Mouse (Mus musculus) hindbrain, embryonic 15.5 days (tissue): ENCODE measurements around the gene Slc25a11. TPM values are rescaled to one million over a fixed set of nuclear protein-coding genes. Genes with fewer than 3 reads are reported as not detected.

Experiments
- ATAC-seq: fragments of 200-750 bp; cut with Nextera tagmentation; 2 replicates; pipeline ENCODE4 v1.8.0; 2017; ENCODE audit warnings: low read depth, moderate number of reproducible peaks, moderate TSS enrichment; ENCODE audit not compliant: low FRiP score
- H3K27ac ChIP-seq: fragments of 300-500 bp; sonication (generic); replicated peaks from 2 replicates; pipeline ENCODE4 v1.5.1; 2015; ENCODE audit warnings: mild to moderate bottlenecking, inconsistent platforms
- H3K27me3 ChIP-seq: fragments of 300-500 bp; sonication (generic); 2 replicates; pipeline ENCODE4 v1.6.1; 2015; ENCODE audit warnings: control low read depth, inconsistent platforms
- H3K36me3 ChIP-seq: fragments of 300-500 bp; sonication (generic); 2 replicates; pipeline ENCODE4 v1.6.1; 2015; ENCODE audit warnings: control low read depth, inconsistent platforms
- H3K4me1 ChIP-seq: fragments of 300-500 bp; sonication (generic); replicated peaks from 2 replicates; pipeline ENCODE4 v1.6.1; 2015; ENCODE audit warnings: control low read depth, inconsistent platforms
- H3K4me2 ChIP-seq: fragments of 300-500 bp; sonication (generic); 2 replicates; pipeline ENCODE4 v1.6.1; 2015; ENCODE audit warnings: moderate library complexity, mild to moderate bottlenecking, inconsistent platforms
- H3K4me3 ChIP-seq: fragments of 300-500 bp; sonication (generic); 2 replicates; pipeline ENCODE4 v1.5.1; 2015; ENCODE audit warnings: mild to moderate bottlenecking, inconsistent platforms
- H3K9ac ChIP-seq: fragments of 300-500 bp; sonication (generic); 2 replicates; pipeline ENCODE4 v1.6.1; 2015; ENCODE audit warnings: inconsistent platforms
- H3K9me3 ChIP-seq: fragments of 300-500 bp; sonication (generic); 2 replicates; pipeline ENCODE4 v1.6.1; 2016; ENCODE audit warnings: control low read depth, inconsistent platforms
- WGBS: fragments of 180-500 bp; shearing (Covaris S2); methylation state at CpG from one replicate; pipeline ENCODE4 v1.1.7; 2015; 5-methylcytosine and 5-hydroxymethylcytosine counted together
- polyA plus RNA-seq: library from polyadenylated mRNA; unstranded; fragments of >200 nt; fragmentation: Nextera tagmentation; extraction: Ambion mirVana; gene quantifications from 2 replicates; pipeline ENCODE4 v1.2.1, GENCODE M21; 2015

Gene Slc25a11
- polyA plus RNA-seq, 1 experiment from 2014 or later = 176 TPM

GRCm38 (mm10) chr11:70626877-70627276 is 20.4 kb downstream of the Slc25a11 start:
- 87% methylated on average over 4 of the region's 4 CpGs for WGBS
- no peaks in the 10 kb centered on the region for H3K9me3 ChIP-seq
- no peaks in the 10 kb centered on the region for H3K36me3 ChIP-seq
- no peaks in the 10 kb centered on the region for H3K4me1 ChIP-seq
- ATAC-seq = no peak
- H3K9ac ChIP-seq = no peak overlapping the region
- no peak overlapping the region for H3K4me3 ChIP-seq
- H3K4me2 ChIP-seq = no peak overlapping the region
- no peaks in the 10 kb centered on the region for H3K27me3 ChIP-seq
- no peak overlapping the region for H3K27ac ChIP-seq

- Histone ChIP-seq H3K9me3 (no peaks in the 10 kb centered on the region), H3K9ac (no peak overlapping the region), H3K4me2 (no peak overlapping the region), H3K36me3 (no peaks in the 10 kb centered on the region), H3K4me1 (no peaks in the 10 kb centered on the region), H3K4me3 (no peak overlapping the region), H3K27ac (no peak overlapping the region), H3K27me3 (no peaks in the 10 kb centered on the region)
- ATAC-seq = no peak
- WGBS = 48% methylated on average over 4 of the region's 4 CpGs
These were observed 21.8 kb downstream of the Slc25a11 start for GRCm38 (mm10) chr11:70625473-70625872.

- 85% methylated on average over 10 of the region's 10 CpGs for WGBS
- H3K9me3 ChIP-seq = no peaks in the 10 kb centered on the region
- no peaks in the 10 kb centered on the region for H3K4me1 ChIP-seq
- no peak overlapping the region for H3K27ac ChIP-seq
- H3K36me3 ChIP-seq = no peaks in the 10 kb centered on the region
- H3K4me3 ChIP-seq = no peak overlapping the region
- no peak overlapping the region for H3K9ac ChIP-seq
- ATAC-seq = no peak
- H3K27me3 ChIP-seq = no peaks in the 10 kb centered on the region
- H3K4me2 ChIP-seq = no peak overlapping the region
These were observed 24.1 kb downstream of the Slc25a11 start for GRCm38 (mm10) chr11:70623053-70623742.

GRCm38 (mm10) chr11:70621972-70622814 is 25.1 kb downstream of the Slc25a11 start:
- Histone ChIP-seq H3K36me3 (no peaks in the 10 kb centered on the region), H3K4me2 (no peak overlapping the region), H3K9ac (no peak overlapping the region), H3K9me3 (no peaks in the 10 kb centered on the region), H3K27ac (no peak overlapping the region), H3K4me3 (no peak overlapping the region), H3K4me1 (no peaks in the 10 kb centered on the region), H3K27me3 (no peaks in the 10 kb centered on the region)
- 44% methylated on average over 7 of the region's 7 CpGs for WGBS
- ATAC-seq = no peak

GRCm38 (mm10) chr11:70619101-70619500 is 28.2 kb downstream of the Slc25a11 start, which contains the start of gene Chrne:
TSS of gene Chrne (minus strand) at chr11:70619216.
- Histone ChIP-seq H3K27me3 (no peaks in the 10 kb centered on the region), H3K4me3 (no peak within 1 kb of the TSS), H3K27ac (no peak within 1 kb of the TSS), H3K36me3 (no peaks in the 10 kb centered on the region), H3K9me3 (no peaks in the 10 kb centered on the region), H3K9ac (no peak within 1 kb of the TSS), H3K4me1 (peaks cover 11% of the 10 kb centered on the region; the same call in 1 of the 2 replicates), H3K4me2 (no peak within 1 kb of the TSS)
- ATAC-seq = no peak
- 68% methylated on average over 1 of the region's 1 CpGs for WGBS

- Histone ChIP-seq H3K9ac (peak within 1 kb of the TSS; percentile 7; the same call in 1 of the 2 replicates), H3K27ac (no peak within 1 kb of the TSS), H3K4me3 (peak within 1 kb of the TSS; percentile 21), H3K36me3 (peaks cover 24% of the 10 kb centered on the region), H3K9me3 (no peaks in the 10 kb centered on the region), H3K4me2 (peak within 1 kb of the TSS; percentile 52), H3K4me1 (peaks cover 11% of the 10 kb centered on the region; the same call in 1 of the 2 replicates), H3K27me3 (no peaks in the 10 kb centered on the region)
- whole genome bisulfite sequencing = 18% methylated on average over 21 of the region's 21 CpGs
- no peak for ATAC-seq
These were observed 31.7 kb downstream of the Slc25a11 start, which contains the start of gene 4930544D05Rik for GRCm38 (mm10) chr11:70615516-70616093. TSS of gene 4930544D05Rik (plus strand) at chr11:70615848.

- Histone ChIP-seq H3K9me3 (no peaks in the 10 kb centered on the region), H3K27ac (no peak overlapping the region), H3K4me1 (peaks cover 11% of the 10 kb centered on the region; the same call in 1 of the 2 replicates), H3K4me3 (peak overlapping the region; percentile 21), H3K9ac (peak overlapping the region; percentile 7; the same call in 1 of the 2 replicates), H3K27me3 (no peaks in the 10 kb centered on the region), H3K4me2 (peak overlapping the region; percentile 52), H3K36me3 (peaks cover 28% of the 10 kb centered on the region)
- WGBS = 3% methylated on average over 17 of the region's 17 CpGs
- ATAC-seq = no peak
These were observed 32.2 kb downstream of the Slc25a11 start for GRCm38 (mm10) chr11:70615074-70615473.

- no peak overlapping the region for H3K27ac ChIP-seq
- no peak overlapping the region for H3K4me3 ChIP-seq
- no peak overlapping the region for H3K9ac ChIP-seq
- ATAC-seq = no peak
- H3K36me3 ChIP-seq = peaks cover 51% of the 10 kb centered on the region
- 78% methylated on average over 7 of the region's 7 CpGs for WGBS
- H3K27me3 ChIP-seq = no peaks in the 10 kb centered on the region
- H3K4me1 ChIP-seq = peaks cover 11% of the 10 kb centered on the region; the same call in 1 of the 2 replicates
- no peak overlapping the region for H3K4me2 ChIP-seq
- H3K9me3 ChIP-seq = no peaks in the 10 kb centered on the region
These were observed 34.8 kb downstream of the Slc25a11 start for GRCm38 (mm10) chr11:70612505-70612904.

GRCm38 (mm10) chr11:70610752-70611151 is 36.5 kb downstream of the Slc25a11 start:
- 87% methylated on average over 4 of the region's 4 CpGs for WGBS
- Histone ChIP-seq H3K4me2 (no peak overlapping the region), H3K27ac (no peak overlapping the region), H3K9me3 (no peaks in the 10 kb centered on the region), H3K4me1 (peaks cover 11% of the 10 kb centered on the region; the same call in 1 of the 2 replicates), H3K36me3 (peaks cover 66% of the 10 kb centered on the region), H3K4me3 (no peak overlapping the region), H3K27me3 (no peaks in the 10 kb centered on the region), H3K9ac (no peak overlapping the region)
- ATAC-seq = no peak

- H3K27me3 ChIP-seq = no peaks in the 10 kb centered on the region
- H3K4me3 ChIP-seq = no peak overlapping the region
- H3K4me1 ChIP-seq = no peaks in the 10 kb centered on the region
- no peak overlapping the region for H3K27ac ChIP-seq
- no peak overlapping the region for H3K4me2 ChIP-seq
- no peaks in the 10 kb centered on the region for H3K9me3 ChIP-seq
- H3K9ac ChIP-seq = no peak overlapping the region
- ATAC-seq = no peak
- peaks cover 85% of the 10 kb centered on the region for H3K36me3 ChIP-seq
- 87% methylated on average over 26 of the region's 26 CpGs for WGBS
These were observed 38.8 kb downstream of the Slc25a11 start for GRCm38 (mm10) chr11:70608381-70609066.

- ATAC-seq = no peak
- Histone ChIP-seq H3K9ac (no peak overlapping the region), H3K27me3 (no peaks in the 10 kb centered on the region), H3K9me3 (no peaks in the 10 kb centered on the region), H3K4me3 (no peak overlapping the region), H3K4me1 (no peaks in the 10 kb centered on the region), H3K27ac (no peak overlapping the region), H3K4me2 (no peak overlapping the region), H3K36me3 (peaks cover 76% of the 10 kb centered on the region)
- WGBS = 94% methylated on average over 9 of the region's 9 CpGs
These were observed 39.7 kb downstream of the Slc25a11 start for GRCm38 (mm10) chr11:70607611-70608010.
